Mouse (Mus musculus) frontal cortex, postnatal 36 days (tissue): ENCODE data around the gene Syn3.
A peak's percentile ranks its signal among the peaks of the same experiment; 100 is the strongest.

Experiments used
- DNase-seq, 2 experiments: peaks; one replicate each; pipeline ENCODE4 v3.0.0; 2022; ENCODE audit warnings: low spot score in 2 of 2

Gene Syn3

DNA sequence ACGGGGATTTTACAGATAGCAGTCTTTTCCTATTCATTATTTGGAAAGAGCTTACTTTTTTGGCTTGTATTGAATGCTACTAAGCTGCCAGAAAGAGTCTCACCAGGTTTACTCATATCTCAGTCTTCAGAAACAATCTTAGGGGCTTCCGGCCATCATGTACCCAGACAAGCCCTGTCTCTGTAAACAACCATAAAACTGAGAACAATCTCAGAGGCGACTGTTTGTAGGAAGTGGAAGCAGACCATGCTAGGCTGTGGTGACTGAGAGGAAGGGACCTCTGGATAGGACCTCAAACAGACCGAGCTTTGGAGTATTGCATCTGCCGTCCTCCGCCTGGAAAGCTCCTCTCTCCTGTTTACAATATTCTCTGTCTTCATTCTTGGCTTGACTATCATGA is 400.3 kb downstream of the Syn3 start:
- no peak for DNase-seq

- no peak for DNase-seq
Measured at GRCm38 (mm10) chr10:86093109-86094035, 405.3 kb downstream of the Syn3 start.

GRCm38 (mm10) chr10:86091919-86092318 is 406.8 kb downstream of the Syn3 start:
- DNase-seq = no peak

GRCm38 (mm10) chr10:86079921-86080320 is 418.8 kb downstream of the Syn3 start:
- no peak for DNase-seq

DNA sequence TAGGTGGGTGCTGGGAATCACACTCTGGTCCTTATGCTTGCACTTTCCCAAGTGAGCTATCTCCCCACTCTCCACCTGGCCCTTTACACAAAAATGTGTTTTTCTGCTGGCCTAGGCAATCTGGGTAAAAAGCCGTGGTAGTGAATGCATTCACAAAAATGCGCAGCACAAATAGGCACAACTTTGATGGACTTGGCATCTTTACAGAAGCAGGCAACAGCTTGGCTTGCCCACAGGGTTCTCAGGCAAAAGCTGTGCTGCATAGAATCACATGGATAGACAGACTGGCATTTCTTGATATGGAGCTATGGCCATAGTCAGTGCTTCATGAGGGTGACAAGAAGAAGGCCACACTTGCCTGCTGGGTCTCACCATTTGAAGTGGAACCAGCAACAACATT is 419.9 kb downstream of the Syn3 start:
- no peak for DNase-seq

- DNase-seq = no peak
Measured at GRCm38 (mm10) chr10:86077272-86077671, 421.4 kb downstream of the Syn3 start.

- no peak for DNase-seq
Measured at GRCm38 (mm10) chr10:86074971-86075711, 423.6 kb downstream of the Syn3 start.

DNA sequence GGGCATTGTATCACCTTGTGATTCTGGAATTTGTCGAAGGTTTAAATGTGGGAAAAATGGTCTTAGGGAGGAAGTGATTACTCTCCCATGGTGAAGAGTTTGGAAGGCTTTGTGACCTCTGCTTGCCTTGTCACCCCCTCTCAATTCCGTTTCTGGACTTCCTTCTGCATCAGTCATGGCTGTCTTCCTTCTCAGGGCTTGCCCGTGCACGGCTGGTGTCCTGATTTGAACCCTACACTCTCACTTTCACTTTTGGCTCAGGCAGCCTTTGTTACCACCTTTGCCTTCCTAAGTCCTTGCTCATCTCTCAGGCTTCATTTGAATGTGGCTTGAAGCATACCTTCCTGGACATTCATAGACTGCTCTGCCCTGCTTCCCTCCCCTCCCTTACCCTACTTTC is 424.6 kb downstream of the Syn3 start:
- DNase-seq = no peak

DNA sequence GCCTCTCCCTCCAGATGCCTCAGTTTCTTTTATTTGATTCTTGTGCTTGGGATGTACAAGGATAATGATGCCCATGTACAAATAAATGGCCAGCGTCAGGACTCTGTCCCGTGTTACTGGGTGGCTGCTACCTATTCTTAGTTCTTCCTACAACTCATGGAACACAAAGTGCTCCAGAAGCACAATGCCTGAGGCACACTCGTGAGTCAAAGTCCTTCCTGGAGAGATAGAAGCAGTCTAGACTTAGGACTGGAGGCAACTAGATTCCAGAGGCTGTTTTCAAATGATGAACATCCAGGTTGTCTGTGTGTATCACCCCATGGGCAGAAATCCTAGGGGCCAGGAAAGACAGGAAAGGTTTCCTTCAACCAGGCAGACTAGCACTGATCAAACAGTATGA is 427.9 kb downstream of the Syn3 start:
- no peak for DNase-seq

GRCm38 (mm10) chr10:86069341-86069740 is 429.4 kb downstream of the Syn3 start:
- DNase-seq = no peak

DNA sequence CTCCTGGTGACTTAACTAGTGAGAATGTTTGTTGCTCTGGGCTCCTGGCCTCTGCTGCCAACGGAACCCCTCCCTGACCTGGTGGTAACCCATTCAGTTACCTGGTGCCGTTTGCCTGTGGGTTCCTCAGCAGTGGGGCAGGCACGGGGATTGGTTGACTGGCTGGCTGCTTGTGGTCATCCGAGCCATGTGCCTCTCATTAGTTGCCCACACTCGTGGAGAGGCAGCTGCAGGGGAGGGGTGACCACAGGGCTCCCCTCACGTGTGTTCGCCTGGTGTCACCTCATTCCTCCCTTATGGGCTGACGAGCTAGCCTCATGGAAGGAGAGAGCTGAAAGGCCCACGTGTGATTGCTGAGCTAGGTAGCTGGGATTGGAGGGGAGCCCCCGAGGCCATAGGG is 430.8 kb downstream of the Syn3 start:
- DNase-seq = no peak

DNA sequence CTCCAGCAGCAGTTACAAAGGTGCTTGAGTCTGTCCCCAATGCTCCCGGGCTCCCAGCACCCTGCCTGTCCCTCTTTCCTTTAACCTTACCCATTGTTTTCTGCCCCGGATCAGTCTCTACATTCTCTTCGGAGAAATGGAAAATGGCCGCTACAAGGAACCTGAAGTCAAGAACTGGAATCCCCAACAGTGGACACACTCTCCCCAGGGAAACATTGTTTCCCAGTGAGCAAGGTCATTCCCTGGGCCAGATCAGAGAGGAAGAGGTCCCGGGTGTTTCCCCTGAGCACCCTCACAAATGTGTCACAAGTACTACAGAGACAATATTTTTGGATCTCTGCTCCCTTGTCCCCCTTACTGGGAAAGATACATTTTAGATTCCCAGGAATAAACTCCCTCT is 432.0 kb downstream of the Syn3 start:
- DNase-seq = no peak

DNA sequence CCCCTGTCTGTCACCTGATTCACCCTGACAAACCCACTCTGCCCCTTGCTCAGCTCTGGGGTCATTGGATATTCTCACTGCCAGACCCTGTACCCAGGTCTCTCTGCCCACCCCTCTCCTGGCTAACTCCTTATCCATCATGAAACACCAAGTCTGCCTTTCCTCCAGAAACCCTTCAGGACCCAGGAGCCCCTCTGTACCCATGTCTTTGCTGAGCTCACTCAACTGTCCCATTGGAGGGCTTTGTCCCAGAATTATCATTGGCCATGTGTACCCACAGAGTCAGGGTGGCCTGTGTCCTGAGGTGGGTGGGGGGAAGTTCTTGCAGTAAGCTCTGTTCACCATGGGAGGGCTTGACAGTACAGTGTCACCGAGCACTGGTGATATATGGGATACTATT is 433.0 kb downstream of the Syn3 start:
- no peak for DNase-seq

DNA sequence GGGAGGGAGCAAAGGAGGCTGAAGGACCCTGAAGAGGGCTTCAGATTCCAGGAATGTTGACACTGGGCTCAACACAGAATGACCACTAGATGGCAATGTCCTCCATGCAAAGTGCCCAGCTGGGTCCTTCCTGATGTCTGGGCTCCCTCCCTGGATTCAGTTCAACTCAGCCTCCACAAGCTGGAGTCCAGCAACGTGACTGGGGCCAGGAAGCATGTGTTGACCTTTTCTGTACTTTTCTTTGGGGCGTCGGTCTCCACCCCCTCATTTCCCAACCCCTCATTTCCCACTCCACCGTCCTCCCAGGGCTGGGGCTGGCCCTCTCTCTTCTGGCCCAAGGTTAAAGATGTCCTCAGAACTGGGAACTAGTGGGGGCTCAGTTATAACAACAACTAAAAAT is 433.8 kb downstream of the Syn3 start:
- peak; percentile 56 to 72 for DNase-seq

DNA sequence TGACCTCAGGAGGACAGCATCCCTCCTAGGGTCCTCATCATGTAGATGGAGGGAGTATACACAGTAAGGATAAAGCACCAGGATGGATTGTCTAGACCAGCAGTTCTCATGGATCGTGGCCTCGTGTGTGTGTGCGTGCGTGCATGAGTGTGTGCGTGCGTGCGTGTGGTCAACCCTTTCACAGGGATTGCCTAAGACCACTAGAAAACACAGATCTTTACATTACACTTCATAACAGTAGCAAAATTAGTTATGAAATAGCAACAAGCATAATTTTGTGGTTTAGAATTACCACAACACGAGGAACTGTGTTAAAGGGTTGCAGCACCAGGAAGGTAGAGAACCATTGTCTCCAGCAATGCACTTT is 435.7 kb downstream of the Syn3 start:
- no peak for DNase-seq

- DNase-seq = no peak
Measured at GRCm38 (mm10) chr10:86062261-86063017, 436.3 kb downstream of the Syn3 start.

DNA sequence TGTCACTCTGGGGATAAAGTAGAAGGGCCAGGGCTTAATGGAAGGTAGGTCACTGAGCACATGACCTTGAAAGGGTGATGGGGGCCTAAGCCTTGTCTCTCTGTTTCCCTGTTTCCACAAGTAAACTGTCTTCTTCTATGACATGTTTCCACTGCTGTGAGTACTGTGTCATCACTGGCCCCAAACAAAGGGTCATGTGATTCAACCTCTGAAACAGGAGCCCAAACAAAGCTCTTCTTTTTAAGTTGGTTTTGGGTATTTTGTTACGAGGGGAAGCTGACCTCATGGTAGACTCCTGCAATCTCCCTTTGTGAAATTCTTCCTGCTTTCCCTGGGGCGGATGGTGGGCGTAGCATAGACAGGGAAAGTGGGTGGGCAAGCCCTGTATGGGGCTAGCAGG is 438.4 kb downstream of the Syn3 start:
- no peak for DNase-seq

- DNase-seq = no peak
Measured at GRCm38 (mm10) chr10:86057712-86058111, 441.0 kb downstream of the Syn3 start.

GRCm38 (mm10) chr10:86057286-86057685 is 441.4 kb downstream of the Syn3 start:
- no peak for DNase-seq

GRCm38 (mm10) chr10:86056297-86056903 is 442.3 kb downstream of the Syn3 start:
- DNase-seq = no peak

- no peak for DNase-seq
Measured at GRCm38 (mm10) chr10:86052818-86053522, 445.7 kb downstream of the Syn3 start.
